Mouse (Mus musculus) hindlimb bud, embryonic 11.5 days (tissue): Measurements from ENCODE around the gene Wipi1.

ENCODE experiments used
- DNase-seq: peaks from one replicate; pipeline ENCODE4 v3.0.0-alpha.2; 2012; ENCODE audit warnings: low read depth, low spot score; ENCODE audit errors: extremely low spot score

Gene Wipi1

GRCm38 (mm10) chr11:109583986-109584385 lies 27.8 kb downstream of the Wipi1 start:
- DNase-seq = no peak

GRCm38 (mm10) chr11:109579999-109580398 lies 31.8 kb downstream of the Wipi1 start:
- no peak for DNase-seq

- no peak for DNase-seq
Observed at GRCm38 (mm10) chr11:109578536-109578935, 33.2 kb downstream of the Wipi1 start.

GRCm38 (mm10) chr11:109575832-109576231 lies 35.9 kb downstream of the Wipi1 start:
- no peak for DNase-seq

- DNase-seq = no peak
Observed at GRCm38 (mm10) chr11:109574604-109575003, 37.2 kb downstream of the Wipi1 start.

- no peak for DNase-seq
Observed at GRCm38 (mm10) chr11:109572051-109572450, 39.7 kb downstream of the Wipi1 start.

- DNase-seq = no peak
Observed at GRCm38 (mm10) chr11:109569809-109570208, 42.0 kb downstream of the Wipi1 start.

- no peak for DNase-seq
Observed at GRCm38 (mm10) chr11:109569007-109569618, 42.7 kb downstream of the Wipi1 start.

GRCm38 (mm10) chr11:109564466-109565214 lies 47.1 kb downstream of the Wipi1 start:
- DNase-seq = no peak

- no peak for DNase-seq
Observed at GRCm38 (mm10) chr11:109563708-109564107, 48.1 kb downstream of the Wipi1 start.

- DNase-seq = no peak
Observed at GRCm38 (mm10) chr11:109561445-109561844, 50.3 kb downstream of the Wipi1 start.

GRCm38 (mm10) chr11:109560793-109561257 lies 50.9 kb downstream of the Wipi1 start:
- no peak for DNase-seq

GRCm38 (mm10) chr11:109559241-109559640 lies 52.5 kb downstream of the Wipi1 start:
- DNase-seq = no peak

GRCm38 (mm10) chr11:109557419-109557818 lies 54.3 kb downstream of the Wipi1 start:
- DNase-seq = no peak

GRCm38 (mm10) chr11:109556130-109556529 lies 55.6 kb downstream of the Wipi1 start:
- DNase-seq = no peak

GRCm38 (mm10) chr11:109554443-109554842 lies 57.3 kb downstream of the Wipi1 start:
- DNase-seq = no peak

GRCm38 (mm10) chr11:109553921-109554320 lies 57.8 kb downstream of the Wipi1 start:
- no peak for DNase-seq

- DNase-seq = no peak
Observed at GRCm38 (mm10) chr11:109549599-109550290, 62.0 kb downstream of the Wipi1 start.

- no peak for DNase-seq
Observed at GRCm38 (mm10) chr11:109547652-109548051, 64.1 kb downstream of the Wipi1 start.

GRCm38 (mm10) chr11:109546305-109547001 lies 65.3 kb downstream of the Wipi1 start:
- DNase-seq = no peak

- DNase-seq = no peak
Observed at GRCm38 (mm10) chr11:109545700-109546143, 66.0 kb downstream of the Wipi1 start.
